Mouse (Mus musculus) intestine, embryonic 16.5 days (tissue): ENCODE measurements at regions not wholly inside any gene's neighbourhood (a gene's known extent, or its start where the extent isn't known, plus 50 kb on each side); places are given as distances from the start of the nearest gene placed in this dataset.

Experiments
- ATAC-seq: fragments of 200-750 bp; cut with Nextera tagmentation; 2 replicates; pipeline ENCODE4 v1.8.0; 2017; ENCODE audit warnings: moderate TSS enrichment, moderate library complexity
- H3K27ac ChIP-seq: fragments of 300-500 bp; sonication (generic); 2 replicates; pipeline ENCODE4 v1.5.1; 2014; ENCODE audit warnings: mild to moderate bottlenecking, low read length
- H3K27me3 ChIP-seq: fragments of 300-500 bp; sonication (generic); replicated peaks from 2 replicates; pipeline ENCODE4 v1.6.1; 2014; ENCODE audit warnings: low read length, control low read depth, mixed read lengths; ENCODE audit not compliant: control insufficient read depth, insufficient read depth
- H3K36me3 ChIP-seq: fragments of 300-500 bp; sonication (generic); 2 replicates; pipeline ENCODE4 v1.6.1; 2014; ENCODE audit warnings: low read length, control low read depth; ENCODE audit not compliant: control insufficient read depth, insufficient read depth
- H3K4me1 ChIP-seq: fragments of 300-500 bp; sonication (generic); 2 replicates; pipeline ENCODE4 v1.6.1; 2014; ENCODE audit warnings: low read length, control low read depth, mixed read lengths; ENCODE audit not compliant: control insufficient read depth, insufficient read depth
- H3K4me2 ChIP-seq: fragments of 300-500 bp; sonication (generic); 2 replicates; pipeline ENCODE4 v1.6.1; 2014; ENCODE audit warnings: low read depth, low read length, control low read depth
- H3K4me3 ChIP-seq: fragments of 300-500 bp; sonication (generic); 2 replicates; pipeline ENCODE4 v1.5.1; 2014; ENCODE audit warnings: mild to moderate bottlenecking, low read length
- H3K9ac ChIP-seq: fragments of 300-500 bp; sonication (generic); 2 replicates; pipeline ENCODE4 v1.6.1; 2014; ENCODE audit warnings: low read depth, low read length
- H3K9me3 ChIP-seq: fragments of 300-500 bp; sonication (generic); 2 replicates; pipeline ENCODE4 v1.6.1; 2016; ENCODE audit warnings: low read length, control low read depth; ENCODE audit not compliant: control insufficient read depth
- WGBS: fragments of 180-500 bp; shearing (Covaris S2); extraction: QIAGEN DNeasy Blood & Tissue Kit; methylation state at CpG from one replicate; pipeline ENCODE4 v1.1.7; 2014; 5-methylcytosine and 5-hydroxymethylcytosine counted together

DNA sequence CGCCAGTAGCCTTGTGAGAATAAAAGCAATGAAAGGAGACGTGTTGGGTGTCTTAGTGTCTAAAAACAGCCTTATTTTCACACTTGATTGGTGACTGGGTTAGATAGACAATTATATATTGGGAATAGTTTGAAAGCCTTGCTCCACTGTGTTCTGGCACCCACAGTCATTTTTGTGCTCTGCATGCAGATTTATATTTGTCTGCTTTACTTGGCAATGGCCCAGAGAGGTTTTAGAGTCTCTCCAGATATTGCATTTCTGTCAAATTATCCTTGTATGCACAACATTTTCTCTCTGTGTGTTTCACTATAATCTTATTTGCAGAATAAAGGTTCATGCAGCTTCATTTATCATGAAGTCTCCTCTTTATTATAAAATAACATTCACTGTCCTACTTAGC is 250.2 kb upstream of the Gcfc2 start:
- H3K9ac ChIP-seq = no peak overlapping the region
- no peak overlapping the region for H3K4me2 ChIP-seq
- H3K4me3 ChIP-seq = no peak overlapping the region
- no peak for ATAC-seq
- H3K27ac ChIP-seq = no peak overlapping the region
- WGBS = 71% methylated on average over 2 of the region's 2 CpGs
- no peaks in the 10 kb centered on the region for H3K27me3 ChIP-seq
- H3K4me1 ChIP-seq = no peaks in the 10 kb centered on the region
- no peaks in the 10 kb centered on the region for H3K9me3 ChIP-seq
- H3K36me3 ChIP-seq = no peaks in the 10 kb centered on the region

DNA sequence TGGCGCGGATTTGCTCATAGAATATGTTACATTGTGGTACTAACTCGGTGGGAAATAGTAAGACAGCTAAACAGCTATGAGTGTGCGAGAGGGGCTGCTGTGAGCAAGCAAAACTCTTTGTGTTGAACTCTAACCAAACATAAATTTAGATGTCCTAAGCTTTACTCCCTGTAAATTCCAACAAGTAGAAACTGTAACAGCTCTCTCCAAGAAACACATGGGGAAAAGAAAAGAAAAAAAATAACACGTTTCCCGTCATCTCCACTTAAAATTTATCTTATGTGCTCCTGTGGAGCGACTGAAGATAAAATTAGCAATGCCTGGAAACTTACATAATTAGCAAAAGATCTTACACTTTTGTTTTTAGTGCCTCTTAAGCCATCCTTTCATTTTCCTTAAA is 226.2 kb upstream of the Gcfc2 start:
- no peak for ATAC-seq
- 77% methylated on average over 7 of the region's 7 CpGs for WGBS
- Histone ChIP-seq H3K4me3 (no peak overlapping the region), H3K36me3 (no peaks in the 10 kb centered on the region), H3K4me1 (no peaks in the 10 kb centered on the region), H3K27ac (no peak overlapping the region), H3K4me2 (no peak overlapping the region), H3K27me3 (no peaks in the 10 kb centered on the region), H3K9me3 (no peaks in the 10 kb centered on the region), H3K9ac (no peak overlapping the region)

DNA sequence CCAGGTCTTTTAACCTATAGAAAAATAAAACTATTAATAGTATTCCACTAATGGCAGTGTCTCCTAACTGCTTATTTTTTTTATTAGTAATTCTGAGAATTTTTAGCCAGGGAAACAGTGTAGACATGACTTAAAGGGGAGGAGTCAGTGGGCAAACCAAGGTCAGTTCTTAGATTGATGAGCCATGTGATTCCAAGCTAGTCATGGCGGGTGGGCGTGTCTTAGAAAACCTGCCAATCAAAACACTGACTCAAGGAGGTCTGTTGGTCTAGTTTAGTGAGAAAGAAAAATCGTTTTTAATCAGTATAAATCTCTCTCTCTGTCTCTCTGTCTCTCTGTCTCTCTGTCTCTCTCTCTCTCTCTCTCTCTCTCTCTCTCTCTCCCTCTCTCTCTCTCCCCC is 225.3 kb upstream of the Gcfc2 start:
- H3K36me3 ChIP-seq = no peaks in the 10 kb centered on the region
- H3K4me3 ChIP-seq = no peak overlapping the region
- no peaks in the 10 kb centered on the region for H3K27me3 ChIP-seq
- no peak for ATAC-seq
- whole genome bisulfite sequencing = 91% methylated on average over 3 of the region's 3 CpGs
- H3K4me2 ChIP-seq = no peak overlapping the region
- H3K9me3 ChIP-seq = no peaks in the 10 kb centered on the region
- H3K4me1 ChIP-seq = no peaks in the 10 kb centered on the region
- no peak overlapping the region for H3K27ac ChIP-seq
- no peak overlapping the region for H3K9ac ChIP-seq

DNA sequence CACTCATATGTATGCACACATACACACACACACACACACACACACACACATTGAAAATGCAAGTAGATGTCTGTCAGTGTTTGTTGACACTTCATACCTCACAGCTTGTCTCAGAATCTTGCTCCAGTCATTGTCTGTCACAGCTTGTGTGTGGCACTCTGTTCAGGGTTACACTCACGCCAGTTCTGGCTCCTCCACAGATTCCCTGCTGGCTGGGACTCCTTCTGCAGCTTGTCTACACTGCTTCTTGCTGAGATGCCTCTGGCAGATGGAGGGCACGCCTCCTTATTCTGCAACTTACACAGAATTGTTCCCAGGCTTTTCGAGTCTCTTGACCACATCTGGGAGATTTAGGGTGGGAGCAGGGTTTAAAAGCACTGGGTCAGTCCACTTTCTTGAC is 208.6 kb upstream of the Gcfc2 start:
- no peak overlapping the region for H3K9ac ChIP-seq
- H3K27ac ChIP-seq = no peak overlapping the region
- 59% methylated on average over 3 of the region's 3 CpGs for WGBS
- no peaks in the 10 kb centered on the region for H3K9me3 ChIP-seq
- no peaks in the 10 kb centered on the region for H3K27me3 ChIP-seq
- H3K4me2 ChIP-seq = no peak overlapping the region
- no peak overlapping the region for H3K4me3 ChIP-seq
- H3K36me3 ChIP-seq = no peaks in the 10 kb centered on the region
- H3K4me1 ChIP-seq = no peaks in the 10 kb centered on the region
- ATAC-seq = no peak

DNA sequence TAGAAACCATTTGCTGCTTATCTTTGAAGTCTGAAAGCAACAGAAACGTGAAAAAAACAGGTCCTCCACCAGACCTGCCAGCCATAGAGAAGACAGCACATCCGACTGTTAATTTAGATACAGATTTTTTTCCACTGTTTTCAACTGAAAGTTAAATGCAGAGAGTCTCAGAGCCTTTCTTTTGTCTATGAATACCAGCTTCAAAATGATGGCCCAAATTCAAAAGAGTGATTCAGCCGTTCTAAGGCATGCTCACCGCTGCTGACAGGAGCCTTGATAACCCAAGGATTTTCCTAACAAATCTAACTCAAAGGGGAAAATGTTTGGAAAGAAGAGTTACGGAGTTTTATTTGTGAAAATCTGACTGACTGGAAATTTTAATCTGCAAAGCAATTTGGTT is 207.1 kb upstream of the Gcfc2 start:
- Histone ChIP-seq H3K9me3 (no peaks in the 10 kb centered on the region), H3K4me3 (no peak overlapping the region), H3K9ac (no peak overlapping the region), H3K27me3 (no peaks in the 10 kb centered on the region), H3K27ac (no peak overlapping the region), H3K36me3 (no peaks in the 10 kb centered on the region), H3K4me2 (no peak overlapping the region), H3K4me1 (no peaks in the 10 kb centered on the region)
- ATAC-seq = no peak
- WGBS = 72% methylated on average over 5 of the region's 5 CpGs

DNA sequence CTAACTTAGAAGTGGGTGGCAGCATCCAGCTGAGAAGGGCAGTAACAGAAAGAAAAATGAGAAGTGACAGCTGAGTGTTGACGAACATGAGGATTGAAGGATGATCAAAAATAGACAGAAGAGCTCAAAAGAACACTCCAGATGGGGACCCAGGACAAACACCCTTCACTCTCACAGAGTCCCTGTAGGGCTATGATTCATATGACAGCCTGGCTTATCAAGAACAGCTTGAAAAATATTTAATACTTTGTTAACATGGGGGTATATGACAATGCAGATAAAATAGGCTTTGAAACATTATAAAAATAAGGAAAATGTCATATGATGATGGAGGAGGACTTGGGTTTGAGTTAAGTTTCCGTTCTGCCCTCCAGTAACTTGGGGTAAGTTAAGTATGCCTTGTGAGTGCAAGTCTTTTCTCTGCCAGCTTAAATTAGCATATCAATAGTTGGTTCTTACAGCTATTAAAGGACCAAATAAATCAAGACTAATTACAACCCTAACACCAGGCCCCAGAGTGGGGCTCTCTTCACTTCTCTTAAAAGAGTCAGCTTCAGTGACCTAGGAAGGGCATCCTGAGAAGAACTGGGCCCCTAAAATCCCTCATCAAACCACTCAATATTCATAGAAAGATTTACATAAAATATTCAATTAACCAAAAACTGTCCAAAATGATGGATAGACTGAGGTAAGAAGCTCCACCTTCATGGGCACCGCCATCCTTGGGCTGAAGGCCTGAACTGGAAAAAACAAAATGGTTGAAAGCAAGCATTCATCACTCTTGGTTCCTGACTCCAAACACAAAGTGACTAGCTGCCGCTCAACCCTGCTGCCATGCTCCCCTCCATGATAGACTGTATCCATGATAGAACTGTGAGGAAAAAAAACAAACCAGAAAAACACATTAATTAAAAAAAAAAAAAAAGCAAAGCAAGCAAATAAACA is 198.6 kb upstream of the Gcfc2 start:
- H3K4me2 ChIP-seq = no peak overlapping the region
- no peaks in the 10 kb centered on the region for H3K4me1 ChIP-seq
- no peak for ATAC-seq
- H3K27ac ChIP-seq = no peak overlapping the region
- WGBS = 81% methylated on average over 4 of the region's 4 CpGs
- no peak overlapping the region for H3K9ac ChIP-seq
- H3K4me3 ChIP-seq = no peak overlapping the region
- H3K27me3 ChIP-seq = no peaks in the 10 kb centered on the region
- no peaks in the 10 kb centered on the region for H3K36me3 ChIP-seq
- no peaks in the 10 kb centered on the region for H3K9me3 ChIP-seq

DNA sequence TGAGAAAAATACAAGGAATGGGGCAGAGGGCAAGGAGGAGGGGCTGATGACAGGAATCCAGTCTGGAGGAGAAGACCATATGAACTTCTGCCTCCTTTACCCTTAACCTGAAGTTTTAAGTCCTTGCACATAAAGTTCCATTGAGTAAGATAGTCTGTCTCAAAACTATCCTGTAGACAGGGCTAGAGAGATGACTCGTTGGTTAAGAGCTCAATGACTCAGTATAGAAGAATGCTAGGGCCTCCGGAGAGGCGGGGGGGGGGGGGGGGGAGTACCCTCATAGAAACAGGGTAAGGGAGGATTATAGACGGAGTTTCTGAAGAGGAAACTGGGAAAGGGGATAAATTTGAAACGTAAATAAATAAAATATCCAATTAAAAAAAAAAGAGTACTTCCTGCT is 191.8 kb upstream of the Gcfc2 start:
- Histone ChIP-seq H3K9ac (no peak overlapping the region), H3K27ac (no peak overlapping the region), H3K36me3 (no peaks in the 10 kb centered on the region), H3K4me2 (no peak overlapping the region), H3K27me3 (no peaks in the 10 kb centered on the region), H3K4me3 (no peak overlapping the region), H3K4me1 (no peaks in the 10 kb centered on the region), H3K9me3 (no peaks in the 10 kb centered on the region)
- 62% methylated on average over 5 of the region's 5 CpGs for WGBS
- ATAC-seq = no peak

DNA sequence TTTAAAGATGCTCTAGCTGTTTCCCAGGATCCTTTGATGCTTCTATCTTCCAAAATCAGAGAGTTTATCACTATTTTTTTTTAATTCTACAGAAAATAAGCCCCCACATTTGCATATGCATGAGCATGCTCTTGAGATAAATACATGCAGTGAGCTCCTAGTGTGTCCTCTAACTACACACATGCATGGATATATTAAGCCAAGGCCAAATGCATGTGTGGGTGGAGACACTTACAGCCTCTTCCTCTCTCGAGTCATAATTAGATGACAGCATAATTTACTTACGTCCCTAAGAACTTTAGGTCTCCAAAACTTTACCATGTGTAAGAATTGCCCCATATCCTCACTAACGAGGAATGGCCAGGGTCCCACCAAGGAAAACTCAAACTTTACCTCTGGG is 189.9 kb upstream of the Gcfc2 start:
- Histone ChIP-seq H3K4me3 (no peak overlapping the region), H3K9me3 (no peaks in the 10 kb centered on the region), H3K27ac (no peak overlapping the region), H3K4me1 (no peaks in the 10 kb centered on the region), H3K9ac (no peak overlapping the region), H3K4me2 (no peak overlapping the region), H3K27me3 (no peaks in the 10 kb centered on the region), H3K36me3 (no peaks in the 10 kb centered on the region)
- WGBS = 78% methylated on average over 3 of the region's 3 CpGs
- no peak for ATAC-seq

DNA sequence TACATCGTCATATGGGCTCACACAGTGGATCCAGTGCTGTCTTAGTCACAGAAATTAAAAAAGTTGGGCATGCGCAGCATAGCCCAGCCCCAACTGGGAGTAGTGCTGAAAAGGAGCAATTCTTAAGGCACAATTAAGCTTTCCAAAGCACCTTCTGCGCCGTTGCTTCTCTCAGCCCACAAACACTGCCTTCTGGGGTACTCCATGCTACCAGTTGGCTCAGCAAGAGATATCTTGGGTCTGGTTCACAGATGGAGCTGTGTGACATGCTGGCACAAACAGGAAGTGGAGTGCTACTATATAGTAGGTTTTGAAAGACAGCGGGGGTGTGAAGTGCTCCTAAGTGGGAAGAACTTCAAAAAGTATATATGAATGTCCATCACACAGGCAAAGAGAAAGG is 185.0 kb upstream of the Gcfc2 start:
- Histone ChIP-seq H3K4me1 (no peaks in the 10 kb centered on the region), H3K36me3 (no peaks in the 10 kb centered on the region), H3K9me3 (no peaks in the 10 kb centered on the region), H3K9ac (no peak overlapping the region), H3K27me3 (no peaks in the 10 kb centered on the region), H3K4me2 (no peak overlapping the region), H3K27ac (no peak overlapping the region), H3K4me3 (no peak overlapping the region)
- 92% methylated on average over 5 of the region's 5 CpGs for WGBS
- ATAC-seq = no peak

DNA sequence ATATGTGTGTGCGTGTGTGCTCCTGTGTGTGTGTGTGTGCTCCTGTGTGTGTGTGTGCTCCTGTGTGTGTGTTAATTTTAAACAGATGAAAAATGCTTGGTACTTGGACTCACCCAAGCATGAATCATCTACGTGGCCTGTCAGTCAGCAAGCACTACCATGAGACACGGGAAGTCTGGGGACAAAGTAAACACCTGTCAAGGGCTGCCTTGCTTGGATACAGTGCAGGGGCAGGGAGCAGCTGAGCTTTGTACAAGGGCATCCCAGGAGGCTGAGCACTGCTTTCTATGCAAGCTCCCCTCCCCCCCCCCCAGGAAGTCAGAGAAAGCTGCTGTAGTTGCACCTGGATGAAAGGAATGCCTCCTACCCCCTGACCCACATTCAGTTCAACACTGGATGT is 173.8 kb upstream of the Gcfc2 start:
- no peaks in the 10 kb centered on the region for H3K27me3 ChIP-seq
- no peaks in the 10 kb centered on the region for H3K4me1 ChIP-seq
- no peak overlapping the region for H3K27ac ChIP-seq
- no peak overlapping the region for H3K4me3 ChIP-seq
- H3K9me3 ChIP-seq = no peaks in the 10 kb centered on the region
- no peak overlapping the region for H3K9ac ChIP-seq
- no peaks in the 10 kb centered on the region for H3K36me3 ChIP-seq
- peak; percentile 63; the same call in 1 of the 2 replicates for ATAC-seq
- 32% methylated on average over 3 of the region's 3 CpGs for whole genome bisulfite sequencing
- no peak overlapping the region for H3K4me2 ChIP-seq
